Mouse (Mus musculus) urinary bladder, adult 18-20 months (tissue): ENCODE measurements at regions not wholly inside any gene's neighbourhood (a gene's known extent, or its start where the extent isn't known, plus 50 kb on each side); places are given as distances from the start of the nearest gene placed in this dataset.

Source experiments
- DNase-seq, 2 experiments: peaks; one replicate each; pipeline ENCODE4 v3.0.0; 2022; ENCODE audit warnings: low spot score in 2 of 2, mixed read lengths in 2 of 2

GRCm38 (mm10) chr16:91156506-91156905, 61.6 kb upstream of the 4932438H23Rik start:
- DNase-seq, result no peak

GRCm38 (mm10) chr16:91160679-91161078, 64.6 kb upstream of the Olig2 start:
- DNase-seq, result peak in 1 of 2 experiments; percentile 5

GRCm38 (mm10) chr16:91161616-91162015, 63.6 kb upstream of the Olig2 start:
- no peak for DNase-seq

GRCm38 (mm10) chr16:91162381-91162780, 62.9 kb upstream of the Olig2 start:
- no peak for DNase-seq

GRCm38 (mm10) chr16:91165906-91166305, 59.4 kb upstream of the Olig2 start:
- no peak for DNase-seq

GRCm38 (mm10) chr16:91166866-91167265, 58.4 kb upstream of the Olig2 start:
- DNase-seq, result no peak

- no peak for DNase-seq
Observed at GRCm38 (mm10) chr16:91168398-91168797, 56.9 kb upstream of the Olig2 start.

GRCm38 (mm10) chr16:91169829-91170228, 55.4 kb upstream of the Olig2 start:
- no peak for DNase-seq

- DNase-seq, result no peak
Observed at GRCm38 (mm10) chr16:91171911-91172440, 53.3 kb upstream of the Olig2 start.

GRCm38 (mm10) chr16:91172510-91172909, 52.7 kb upstream of the Olig2 start:
- DNase-seq, result no peak

GRCm38 (mm10) chr16:91173241-91173640, 52.0 kb upstream of the Olig2 start:
- DNase-seq, result no peak

- no peak for DNase-seq
Observed at GRCm38 (mm10) chr16:91173870-91174278, 51.4 kb upstream of the Olig2 start.

GRCm38 (mm10) chr16:91174401-91174800, 50.9 kb upstream of the Olig2 start:
- no peak for DNase-seq
